Mouse (Mus musculus) lung, postnatal 0 days (tissue): ENCODE data around the gene Gltpd2. TPM values are rescaled to one million over a fixed set of nuclear protein-coding genes. Genes with fewer than 3 reads are reported as not detected.
A peak's percentile ranks its signal among the peaks of the same experiment; 100 is the strongest.

ENCODE experiments used
- ATAC-seq: fragments of 200-750 bp; cut with Nextera tagmentation; 2 replicates; pipeline ENCODE4 v1.8.0; 2017; ENCODE audit warnings: moderate library complexity
- DNase-seq: peaks from one replicate; pipeline ENCODE4 v3.0.0-alpha.2; 2016; ENCODE audit warnings: low spot score
- H3K27ac ChIP-seq: fragments of 300-500 bp; sonication (generic); 2 replicates; pipeline ENCODE4 v1.5.1; 2014; ENCODE audit warnings: antibody characterized with exemption, mild to moderate bottlenecking, low read length, mixed read lengths
- H3K27me3 ChIP-seq: fragments of 300-500 bp; sonication (generic); replicated peaks from 2 replicates; pipeline ENCODE4 v1.6.1; 2014; ENCODE audit warnings: low read length, mixed read lengths; ENCODE audit not compliant: insufficient read depth
- H3K36me3 ChIP-seq: fragments of 300-500 bp; sonication (generic); 2 replicates; pipeline ENCODE4 v1.6.1; 2014; ENCODE audit warnings: low read length, mixed read lengths; ENCODE audit not compliant: insufficient read depth
- H3K4me1 ChIP-seq: fragments of 300-500 bp; sonication (generic); 2 replicates; pipeline ENCODE4 v1.6.1; 2014; ENCODE audit warnings: antibody characterized with exemption, low read depth, low read length, mixed read lengths; ENCODE audit not compliant: insufficient read depth
- H3K4me2 ChIP-seq: fragments of 300-500 bp; sonication (generic); replicated peaks from 2 replicates; pipeline ENCODE4 v1.6.1; 2014; ENCODE audit warnings: low read depth, mild to moderate bottlenecking, low read length, moderate library complexity, mixed read lengths
- H3K4me3 ChIP-seq: fragments of 300-500 bp; sonication (generic); 2 replicates; pipeline ENCODE4 v1.5.1; 2014; ENCODE audit warnings: low read depth, low read length
- H3K9ac ChIP-seq: fragments of 300-500 bp; sonication (generic); replicated peaks from 2 replicates; pipeline ENCODE4 v1.6.1; 2014; ENCODE audit warnings: low read depth, mild to moderate bottlenecking
- H3K9me3 ChIP-seq: fragments of 300-500 bp; sonication (generic); 2 replicates; pipeline ENCODE4 v1.6.1; 2016; ENCODE audit warnings: low read length, mixed read lengths
- CTCF ChIP-seq: IDR thresholded peaks from 2 replicates; pipeline ENCODE4 v1.5.1; 2016; ENCODE audit warnings: antibody characterized with exemption, mild to moderate bottlenecking
- EP300 ChIP-seq: IDR thresholded peaks from 2 replicates; pipeline ENCODE4 v1.6.1; 2016; ENCODE audit warnings: antibody characterized with exemption, mild to moderate bottlenecking, control low read depth
- WGBS: fragments of 180-500 bp; shearing (Covaris S2); extraction: QIAGEN DNeasy Blood & Tissue Kit; methylation state at CpG from one replicate; pipeline ENCODE4 v1.1.7; 2014; 5-methylcytosine and 5-hydroxymethylcytosine counted together
- polyA plus RNA-seq: library from polyadenylated mRNA; unstranded; fragments of >200 nt; fragmentation: Nextera tagmentation; extraction: Ambion mirVana; gene quantifications from 2 replicates; pipeline ENCODE4 v1.2.1, GENCODE M21; 2015

Gltpd2 gene
- polyA plus RNA-seq, 1 experiment from 2014 or later = 0.86 TPM

- DNase-seq (peak; percentile 85), ATAC-seq (peak; percentile 59)
- H3K9me3 ChIP-seq = no peaks in the 10 kb centered on the region
- 13% methylated on average over 4 of the region's 4 CpGs for WGBS
- no peaks in the 10 kb centered on the region for H3K4me1 ChIP-seq
- no peaks in the 10 kb centered on the region for H3K27me3 ChIP-seq
- H3K36me3 ChIP-seq = no peaks in the 10 kb centered on the region
- no peak overlapping the region for H3K27ac ChIP-seq
- no peak overlapping the region for H3K4me3 ChIP-seq
- 0 out of 2 replicates have a peak overlapping the region, but pooled peaks have one; percentile 17 for H3K4me2 ChIP-seq
- TF ChIP-seq EP300 = no peak
- peak; percentile 87 for TF ChIP-seq CTCF
- H3K9ac ChIP-seq = no peak overlapping the region
Measured at GRCm38 (mm10) chr11:70506385-70506784, 12.6 kb upstream of the Gltpd2 start.

DNA sequence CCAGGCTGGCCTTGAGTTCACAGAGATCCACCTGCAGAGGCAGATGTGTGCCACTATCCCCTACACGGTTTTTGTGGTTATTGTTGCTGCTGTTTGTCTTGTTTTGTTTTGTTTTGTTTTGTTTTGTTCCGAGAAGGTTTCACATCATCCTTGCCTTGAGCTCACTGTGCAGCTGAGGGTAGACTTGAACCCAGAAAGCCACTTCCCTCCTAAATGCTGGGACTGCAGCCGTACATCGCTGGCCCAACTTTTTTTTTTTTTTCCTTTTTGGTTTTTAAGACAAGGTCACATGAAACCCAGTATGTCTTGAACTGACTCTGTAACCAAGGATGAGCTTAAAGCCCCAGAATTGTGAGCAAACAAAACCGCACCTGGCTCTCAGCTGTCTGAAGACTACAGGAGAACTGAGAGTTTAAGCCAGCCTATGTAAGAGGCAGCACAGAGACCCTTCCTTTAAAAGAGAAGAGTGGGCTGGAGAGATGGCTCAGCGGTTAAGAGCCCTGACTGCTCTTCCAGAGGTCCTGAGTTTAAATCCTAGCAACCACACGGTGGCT is 12.0 kb upstream of the Gltpd2 start:
- ATAC-seq (no peak), DNase-seq (no peak)
- Histone ChIP-seq H3K27ac (no peak overlapping the region), H3K36me3 (no peaks in the 10 kb centered on the region), H3K27me3 (no peaks in the 10 kb centered on the region), H3K4me3 (no peak overlapping the region), H3K4me2 (no peak overlapping the region), H3K9me3 (no peaks in the 10 kb centered on the region), H3K9ac (no peak overlapping the region), H3K4me1 (no peaks in the 10 kb centered on the region)
- WGBS = 64% methylated on average over 7 of the region's 7 CpGs
- TF ChIP-seq EP300 = no peak
- no peak for TF ChIP-seq CTCF

DNA sequence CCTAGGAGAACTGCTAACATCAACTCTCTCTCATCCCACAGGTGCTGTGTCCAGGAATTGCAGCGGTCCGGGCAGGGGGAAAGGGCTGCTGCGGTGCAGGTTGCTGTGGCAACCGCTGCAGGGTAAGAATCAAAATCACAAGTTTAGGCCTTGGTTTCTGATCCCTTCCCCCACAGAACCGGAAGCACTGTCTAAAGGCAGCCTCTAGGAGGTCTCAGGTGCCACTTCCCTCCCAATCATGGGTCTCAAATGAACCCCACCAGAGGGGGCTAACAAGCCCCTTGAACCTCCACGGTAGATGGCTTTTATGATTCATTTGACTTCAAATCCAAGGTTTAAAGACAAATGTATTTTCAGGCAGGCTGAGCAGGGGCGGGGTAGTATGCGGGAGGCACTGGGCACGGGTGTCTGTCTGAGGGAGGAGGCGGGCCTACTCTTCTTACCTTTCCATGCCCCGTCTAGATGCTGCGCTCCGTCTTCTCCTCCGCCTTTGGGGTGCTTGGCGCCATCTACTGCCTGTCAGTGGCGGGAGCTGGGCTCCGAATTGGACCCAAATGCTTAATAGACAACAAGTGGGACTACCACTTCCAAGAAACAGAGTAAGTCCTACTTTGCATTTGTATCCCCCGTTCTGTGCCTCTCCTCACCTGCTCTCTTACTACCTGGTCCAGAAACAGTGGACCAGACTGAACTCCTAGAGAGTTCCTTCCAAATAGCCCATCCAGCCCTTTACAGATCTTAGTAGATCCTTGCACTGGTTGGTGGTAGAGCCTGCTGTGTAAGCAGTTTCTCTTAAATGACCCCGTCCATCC is 9.0 kb upstream of the Gltpd2 start:
- ATAC-seq (peak; percentile 64), DNase-seq (peak; percentile 70)
- no peak overlapping the region for H3K27ac ChIP-seq
- H3K9ac ChIP-seq = no peak overlapping the region
- H3K27me3 ChIP-seq = no peaks in the 10 kb centered on the region
- no peak overlapping the region for H3K4me2 ChIP-seq
- no peak overlapping the region for H3K4me3 ChIP-seq
- H3K4me1 ChIP-seq = no peaks in the 10 kb centered on the region
- WGBS = 11% methylated on average over 19 of the region's 19 CpGs
- no peaks in the 10 kb centered on the region for H3K9me3 ChIP-seq
- TF ChIP-seq EP300 = no peak
- TF ChIP-seq CTCF = peak; percentile 77
- no peaks in the 10 kb centered on the region for H3K36me3 ChIP-seq

DNA sequence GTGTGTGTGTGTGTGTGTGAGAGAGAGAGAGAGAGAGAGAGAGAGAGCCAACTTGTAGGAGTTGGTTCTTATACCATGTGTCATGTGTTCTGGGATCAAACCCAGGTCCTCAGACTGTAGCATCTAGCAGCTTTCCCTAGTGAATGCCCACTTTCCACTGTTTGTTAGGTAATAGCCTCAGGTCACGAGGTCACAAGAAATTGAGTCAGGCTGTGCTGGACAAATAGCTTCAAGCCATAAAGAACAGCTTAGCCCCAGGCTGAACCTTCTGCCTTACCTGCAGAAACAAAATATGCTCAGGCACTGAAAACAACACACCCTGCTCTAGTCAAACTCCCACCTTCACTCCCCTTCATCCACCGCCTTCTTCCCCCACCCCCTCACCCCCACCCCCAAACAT is 7.8 kb upstream of the Gltpd2 start:
- DNase-seq (no peak), ATAC-seq (no peak)
- Histone ChIP-seq H3K9me3 (no peaks in the 10 kb centered on the region), H3K4me3 (no peak overlapping the region), H3K36me3 (no peaks in the 10 kb centered on the region), H3K27ac (no peak overlapping the region), H3K4me2 (no peak overlapping the region), H3K4me1 (no peaks in the 10 kb centered on the region), H3K27me3 (no peaks in the 10 kb centered on the region), H3K9ac (no peak overlapping the region)
- TF ChIP-seq CTCF (no peak), EP300 (no peak)
- 69% methylated on average over 2 of the region's 2 CpGs for WGBS

DNA sequence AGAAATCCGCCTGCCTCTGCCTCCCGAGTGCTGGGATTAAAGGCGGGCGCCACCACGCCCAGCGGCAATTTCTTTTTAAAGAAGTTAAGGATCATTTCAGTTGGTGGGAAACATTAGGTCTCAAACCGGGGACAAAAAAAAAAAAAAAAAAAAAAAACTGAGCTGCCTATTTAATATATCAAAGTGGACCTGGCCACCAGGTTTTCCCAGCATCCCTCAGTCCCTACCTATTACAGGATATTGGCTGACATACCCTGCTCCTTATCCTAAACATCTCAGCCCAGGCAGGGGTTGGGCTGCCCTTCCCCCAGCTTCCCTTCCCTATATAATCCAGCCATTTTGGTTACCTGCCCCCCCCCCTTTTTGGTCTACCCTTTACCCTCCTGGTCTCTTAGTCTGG is 7.2 kb upstream of the Gltpd2 start:
- DNase-seq (no peak), ATAC-seq (no peak)
- H3K4me3 ChIP-seq = no peak overlapping the region
- H3K27me3 ChIP-seq = no peaks in the 10 kb centered on the region
- 90% methylated on average over 7 of the region's 7 CpGs for WGBS
- H3K4me2 ChIP-seq = no peak overlapping the region
- H3K9me3 ChIP-seq = no peaks in the 10 kb centered on the region
- H3K9ac ChIP-seq = no peak overlapping the region
- no peaks in the 10 kb centered on the region for H3K4me1 ChIP-seq
- no peak overlapping the region for H3K27ac ChIP-seq
- no peaks in the 10 kb centered on the region for H3K36me3 ChIP-seq
- TF ChIP-seq CTCF (no peak), EP300 (no peak)

GRCm38 (mm10) chr11:70512709-70513342 is 6.2 kb upstream of the Gltpd2 start:
- no peak for DNase-seq
- no peak overlapping the region for H3K9ac ChIP-seq
- H3K27me3 ChIP-seq = no peaks in the 10 kb centered on the region
- no peak overlapping the region for H3K4me2 ChIP-seq
- H3K9me3 ChIP-seq = no peaks in the 10 kb centered on the region
- no peaks in the 10 kb centered on the region for H3K4me1 ChIP-seq
- TF ChIP-seq EP300 (no peak), CTCF (no peak)
- WGBS = 64% methylated on average over 7 of the region's 7 CpGs
- no peak overlapping the region for H3K4me3 ChIP-seq
- H3K27ac ChIP-seq = no peak overlapping the region
- no peak for ATAC-seq
- no peaks in the 10 kb centered on the region for H3K36me3 ChIP-seq
